Mouse (Mus musculus): Measurements from ENCODE around the gene Sstr5. TPM values are rescaled to one million over a fixed set of nuclear protein-coding genes. Genes with fewer than 3 reads are reported as not detected.

Gene Sstr5
- polyA plus RNA-seq, 1 experiment: not detected

GRCm38 (mm10) chr17:25445074-25445473, 52.0 kb downstream of the Sstr5 start:
- no peak overlapping the region for H3K4me3 ChIP-seq (replicated peaks)
- no peaks in the 10 kb centered on the region for H3K9me3 ChIP-seq (ENCODE audit: control insufficient read depth, low read length)
- H3K27me3 ChIP-seq (ENCODE audit: control insufficient read depth): no peaks in the 10 kb centered on the region
- H3K4me1 ChIP-seq (ENCODE audit: control insufficient read depth): no peaks in the 10 kb centered on the region
- TF ChIP-seq TAL1 (IDR thresholded peaks at IDR 0.05; ENCODE audit: low read length) (no peak), GATA1 (IDR thresholded peaks at IDR 0.05; ENCODE audit: low read length) (no peak)
- H3K36me3 ChIP-seq (ENCODE audit: control insufficient read depth): no peaks in the 10 kb centered on the region

DNA sequence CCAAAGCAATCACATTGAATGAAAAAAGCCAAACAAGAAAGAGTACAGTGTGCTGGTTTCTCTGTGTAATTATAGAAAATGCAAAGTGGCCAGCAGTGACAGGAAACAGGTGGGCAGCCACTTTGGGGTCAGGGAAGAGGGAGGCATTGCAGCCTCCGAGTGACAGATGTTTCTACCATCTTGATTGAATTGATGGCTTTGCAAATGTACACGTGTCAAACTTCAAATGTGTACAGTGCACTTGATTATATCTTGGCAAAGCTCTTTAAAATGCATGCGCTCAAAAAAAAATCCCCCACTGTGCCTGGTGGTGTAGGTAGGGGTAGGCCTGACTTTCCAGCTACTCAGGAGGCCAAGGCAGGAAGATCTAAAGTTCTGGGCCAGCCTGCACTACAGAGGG, 54.2 kb downstream of the Sstr5 start:
- Histone ChIP-seq H3K36me3 (ENCODE audit: control insufficient read depth) (no peaks in the 10 kb centered on the region), H3K9me3 (ENCODE audit: control insufficient read depth, low read length) (no peaks in the 10 kb centered on the region), H3K4me1 (ENCODE audit: control insufficient read depth) (no peaks in the 10 kb centered on the region), H3K4me3 (replicated peaks) (no peak overlapping the region), H3K27me3 (ENCODE audit: control insufficient read depth) (no peaks in the 10 kb centered on the region)
- no peak for TF ChIP-seq TAL1 (IDR thresholded peaks at IDR 0.05; ENCODE audit: low read length)
- TF ChIP-seq GATA1 (IDR thresholded peaks at IDR 0.05; ENCODE audit: low read length): no peak

GRCm38 (mm10) chr17:25441417-25441816, 55.7 kb downstream of the Sstr5 start:
- TF ChIP-seq GATA1 (IDR thresholded peaks at IDR 0.05; ENCODE audit: low read length): no peak
- TF ChIP-seq TAL1 (IDR thresholded peaks at IDR 0.05; ENCODE audit: low read length): no peak
- Histone ChIP-seq H3K4me1 (ENCODE audit: control insufficient read depth) (no peaks in the 10 kb centered on the region), H3K36me3 (ENCODE audit: control insufficient read depth) (no peaks in the 10 kb centered on the region), H3K27me3 (ENCODE audit: control insufficient read depth) (no peaks in the 10 kb centered on the region), H3K4me3 (replicated peaks) (no peak overlapping the region), H3K9me3 (ENCODE audit: control insufficient read depth, low read length) (no peaks in the 10 kb centered on the region)

Other genes with a start within 250 kb of the Sstr5 start
- gene Baiap3, start 240.9 kb downstream of the Sstr5 start, polyA plus RNA-seq (2012): not detected in 2 replicates
- 19.3 and 26.5 TPM in 2 replicates for gene Ube2i, start 222.7 kb downstream of the Sstr5 start, polyA plus RNA-seq (2012)
- gene Prss34, start 198.9 kb downstream of the Sstr5 start, polyA plus RNA-seq (2012): 0.28 and 0.74 TPM in 2 replicates
- 0.08 TPM in 1 of 2 replicates, not detected in the other for gene Prss28, start 188.6 kb downstream of the Sstr5 start, polyA plus RNA-seq (2012)
- not detected in 2 replicates for gene Prss29, start 178.6 kb downstream of the Sstr5 start, polyA plus RNA-seq (2012)
- 0.04 TPM in 1 of 2 replicates, not detected in the other for gene Tpsab1, start 151.7 kb downstream of the Sstr5 start, polyA plus RNA-seq (2012)
- gene Tpsb2, start 131.0 kb downstream of the Sstr5 start, polyA plus RNA-seq (2012): 0.21 and 0.22 TPM in 2 replicates
- not detected in 2 replicates for gene Tpsg1, start 128.0 kb downstream of the Sstr5 start, polyA plus RNA-seq (2012)
- 0.06 and 0.26 TPM in 2 replicates for gene Cacna1h, start 63.5 kb downstream of the Sstr5 start, polyA plus RNA-seq (2012)
- not detected in 2 replicates for gene Tekt4, start 42.7 kb downstream of the Sstr5 start, polyA plus RNA-seq (2012)
- gene Sox8, start 73.4 kb upstream of the Sstr5 start, polyA plus RNA-seq (2012): not detected in 2 replicates
- gene Lmf1, start 81.8 kb upstream of the Sstr5 start, polyA plus RNA-seq (2012): 0.91 and 1.0 TPM in 2 replicates
- not detected in 2 replicates for gene Gng13, start 219.9 kb upstream of the Sstr5 start, polyA plus RNA-seq (2012)
- 15.6 and 20.0 TPM in 2 replicates for gene Chtf18, start 230.1 kb upstream of the Sstr5 start, polyA plus RNA-seq (2012)
- gene Rpusd1, start 230.4 kb upstream of the Sstr5 start, polyA plus RNA-seq (2012): 3.2 and 4.0 TPM in 2 replicates
- gene Mslnl, start 238.8 kb upstream of the Sstr5 start, polyA plus RNA-seq (2012): not detected in 2 replicates

Data from erythroblast, embryonic 14.5 days (primary cell).